Mouse (Mus musculus) T-helper 1 cell (primary cell): ENCODE data around the gene Wnt3a.

ENCODE experiments used
- in situ Hi-C: fragments of 300-600 bp; cut with MboI, MseI; formaldehyde crosslinking; loops from one replicate; pipeline ENCODE4 v1.15.1; 2025; ENCODE audit warnings: high pct_unique_total_duplicates

Wnt3a gene

DNA sequence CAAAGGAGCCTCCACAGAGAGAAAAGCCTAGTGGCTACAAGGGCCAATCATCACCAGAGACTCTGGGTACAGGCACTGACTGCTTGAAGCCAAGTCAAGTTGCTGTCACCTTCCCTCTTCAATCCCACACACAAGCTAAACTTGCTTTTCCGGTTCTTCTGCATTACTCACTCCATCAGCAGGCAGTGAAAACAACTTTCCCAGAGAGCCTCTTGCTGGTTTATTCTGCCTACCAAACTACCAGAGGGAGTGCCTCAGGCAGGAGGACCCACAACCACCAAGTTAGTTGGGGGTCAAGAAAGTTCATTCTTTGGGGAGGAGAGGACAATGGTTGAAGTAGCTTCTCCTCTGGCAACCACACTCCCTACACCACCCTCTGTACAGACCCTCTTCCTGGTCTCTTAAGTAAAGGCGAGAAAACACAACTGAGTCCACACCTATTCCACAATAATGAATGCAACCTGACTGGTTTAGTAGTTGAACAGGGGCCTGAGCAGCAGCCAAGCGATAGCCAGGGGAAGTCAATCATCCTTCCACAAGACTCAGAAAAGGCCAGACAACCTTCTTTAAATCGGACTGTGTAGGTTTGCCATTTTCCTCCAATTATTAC, 72.1 kb downstream of the Wnt3a start:
- in situ Hi-C loops: loop anchor here (10.0 kb wide), 1 partner anchor 1254 kb away; no protein-coding TSS in a partner anchor

DNA sequence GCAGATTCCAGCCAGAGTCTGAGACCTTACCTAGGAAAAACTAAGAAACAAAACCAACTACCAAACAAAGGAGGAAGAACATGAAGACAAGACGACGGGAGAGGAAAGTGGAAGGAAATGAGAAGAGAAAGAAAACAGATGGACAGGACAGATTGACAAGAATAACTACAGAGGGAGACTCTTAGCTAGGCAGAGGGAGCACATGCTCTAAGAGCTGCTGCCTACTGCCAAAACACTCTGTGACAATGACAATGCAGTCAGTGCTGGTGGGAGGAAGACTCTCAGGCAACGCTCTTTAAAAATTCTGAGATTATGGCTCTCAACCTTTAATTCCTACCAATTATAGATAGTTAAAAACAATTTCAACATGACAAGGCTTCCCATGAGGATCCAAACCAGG, 73.6 kb downstream of the Wnt3a start:
- in situ Hi-C loops: loop anchor here (10.0 kb wide), 1 partner anchor 1252 kb away; no protein-coding TSS in a partner anchor

DNA sequence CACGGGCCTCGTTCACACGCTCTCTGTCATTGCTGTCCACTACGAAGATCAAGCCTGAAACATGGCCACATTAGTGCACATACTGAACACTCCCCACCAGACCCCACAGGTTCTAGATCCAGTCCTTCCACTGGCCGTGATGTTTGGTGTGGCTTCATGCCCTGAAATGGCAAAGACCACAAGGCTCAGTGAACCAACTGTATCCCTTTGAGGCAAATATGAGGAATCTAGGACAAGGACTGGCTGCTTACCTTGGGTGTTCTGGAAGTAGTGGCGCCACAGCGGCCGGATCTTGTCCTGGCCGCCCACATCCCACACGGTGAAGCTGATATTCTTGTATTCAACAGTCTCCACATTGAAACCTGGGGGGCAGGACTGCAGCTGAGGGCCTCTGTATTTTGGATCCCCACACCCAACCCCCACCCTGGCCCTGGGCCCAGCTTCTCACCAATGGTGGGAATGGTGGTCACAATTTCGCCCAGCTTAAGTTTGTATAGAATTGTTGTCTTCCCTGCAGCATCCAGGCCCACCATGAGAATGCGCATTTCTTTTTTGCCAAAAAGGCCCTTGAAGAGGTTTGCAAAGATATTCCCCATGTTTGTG, 77.6 kb downstream of the Wnt3a start:
- in situ Hi-C loops: loop anchor here (10.0 kb wide), 1 partner anchor 1248 kb away; no protein-coding TSS in a partner anchor

DNA sequence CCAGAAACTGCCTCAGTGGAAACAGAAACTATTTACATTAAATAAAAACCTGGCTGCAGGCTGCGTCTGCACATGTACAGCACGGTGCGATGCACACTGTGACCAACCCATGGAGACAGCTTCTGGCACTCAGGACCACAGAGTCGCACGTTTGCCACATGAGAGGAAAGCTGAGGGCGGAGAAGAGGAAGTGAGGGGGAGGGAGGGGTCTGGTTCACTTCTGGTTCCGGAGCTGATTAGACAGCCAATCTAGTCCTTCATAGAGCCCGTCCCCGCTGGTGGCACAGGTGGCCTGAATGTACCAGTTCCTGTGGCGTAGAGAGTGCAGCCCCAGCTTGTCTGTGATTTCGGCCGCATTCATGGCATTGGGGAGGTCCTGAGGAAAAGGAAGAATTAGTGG, 78.2 kb downstream of the Wnt3a start:
- in situ Hi-C loops: loop anchor here (10.0 kb wide), 1 partner anchor 1248 kb away; no protein-coding TSS in a partner anchor

DNA sequence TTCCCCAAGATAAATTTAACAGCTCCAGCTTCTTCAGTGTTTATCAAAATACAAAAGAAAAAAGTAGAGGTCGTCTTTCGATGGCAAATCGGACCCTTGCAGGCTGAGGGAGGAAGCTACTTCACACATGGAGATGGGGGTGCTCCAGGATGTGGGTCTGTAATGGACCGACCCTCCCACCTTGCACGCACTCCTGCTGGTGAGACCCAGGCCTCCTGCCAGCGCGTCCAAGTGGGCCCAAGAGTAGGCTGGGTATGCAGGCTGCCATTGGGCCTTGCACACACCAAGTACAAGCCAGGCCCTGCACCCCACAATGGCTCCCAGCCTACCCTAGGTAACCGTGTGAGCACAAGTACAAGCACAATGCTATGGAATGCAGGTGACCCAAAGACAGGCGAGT, 79.0 kb downstream of the Wnt3a start:
- in situ Hi-C loops: loop anchor here (10.0 kb wide), 1 partner anchor 1247 kb away; no protein-coding TSS in a partner anchor

DNA sequence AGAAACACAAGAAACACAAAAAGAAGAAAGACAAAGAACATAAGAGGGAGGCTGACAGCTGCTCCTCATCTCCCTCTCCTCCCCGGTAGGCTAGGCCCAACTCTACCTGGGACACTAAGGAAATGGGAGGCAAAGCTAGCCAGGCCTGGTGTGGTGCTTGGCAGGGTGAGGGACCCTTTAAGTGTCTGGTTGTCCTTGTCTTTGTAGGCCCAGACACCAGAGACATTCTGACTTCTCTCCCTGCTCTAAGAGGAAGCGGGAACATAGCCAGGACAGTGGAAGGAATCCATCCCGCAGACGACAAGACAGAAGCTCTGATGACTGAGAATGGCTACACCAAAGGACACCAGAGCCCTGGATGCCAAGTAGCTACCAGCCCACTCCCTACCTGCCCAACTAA, 80.5 kb downstream of the Wnt3a start:
- in situ Hi-C loops: loop anchor here (10.0 kb wide), 1 partner anchor 1245 kb away; no protein-coding TSS in a partner anchor

DNA sequence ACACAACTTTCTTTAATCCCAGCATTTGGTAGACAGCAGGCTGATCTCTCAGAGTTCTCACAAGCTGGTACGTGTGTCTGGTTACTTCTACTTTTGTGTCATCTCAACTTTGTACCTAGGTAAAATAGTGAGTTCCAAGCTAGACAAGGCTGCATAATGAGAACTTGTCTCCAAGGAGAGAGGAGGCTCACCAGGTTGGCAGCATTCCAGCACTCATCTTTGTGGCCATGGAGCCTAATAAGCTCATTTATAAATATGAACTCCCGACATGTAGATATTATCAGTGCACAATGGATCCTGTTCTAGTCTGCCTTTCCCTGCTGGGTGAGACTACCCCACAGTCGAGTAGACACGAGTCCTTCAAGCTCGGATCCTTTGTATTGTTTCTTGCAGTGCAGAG, 81.0 kb downstream of the Wnt3a start:
- in situ Hi-C loops: no loop called here

DNA sequence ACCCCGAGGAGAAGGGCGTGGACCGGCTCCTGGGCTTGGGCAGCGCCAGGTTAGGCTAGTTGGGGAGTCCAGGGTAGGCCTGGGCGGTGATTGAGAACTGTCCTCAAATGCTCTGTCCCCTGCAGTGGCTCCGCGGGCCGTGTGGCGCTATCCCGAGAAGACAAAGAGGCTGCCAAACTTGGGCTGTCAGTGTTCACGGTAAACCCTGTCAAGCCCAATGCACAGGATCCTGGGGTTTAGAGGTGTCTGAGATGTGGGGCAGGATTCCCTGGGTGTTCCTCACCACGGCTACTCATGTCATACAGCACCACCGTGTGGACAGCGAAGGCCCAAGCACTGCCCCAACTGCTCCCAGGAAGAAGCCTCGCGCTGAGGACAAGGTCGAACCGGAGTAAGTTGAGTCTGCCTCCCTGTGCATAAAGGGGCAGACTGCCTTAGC, 81.5 kb downstream of the Wnt3a start:
- in situ Hi-C loops: no loop called here

DNA sequence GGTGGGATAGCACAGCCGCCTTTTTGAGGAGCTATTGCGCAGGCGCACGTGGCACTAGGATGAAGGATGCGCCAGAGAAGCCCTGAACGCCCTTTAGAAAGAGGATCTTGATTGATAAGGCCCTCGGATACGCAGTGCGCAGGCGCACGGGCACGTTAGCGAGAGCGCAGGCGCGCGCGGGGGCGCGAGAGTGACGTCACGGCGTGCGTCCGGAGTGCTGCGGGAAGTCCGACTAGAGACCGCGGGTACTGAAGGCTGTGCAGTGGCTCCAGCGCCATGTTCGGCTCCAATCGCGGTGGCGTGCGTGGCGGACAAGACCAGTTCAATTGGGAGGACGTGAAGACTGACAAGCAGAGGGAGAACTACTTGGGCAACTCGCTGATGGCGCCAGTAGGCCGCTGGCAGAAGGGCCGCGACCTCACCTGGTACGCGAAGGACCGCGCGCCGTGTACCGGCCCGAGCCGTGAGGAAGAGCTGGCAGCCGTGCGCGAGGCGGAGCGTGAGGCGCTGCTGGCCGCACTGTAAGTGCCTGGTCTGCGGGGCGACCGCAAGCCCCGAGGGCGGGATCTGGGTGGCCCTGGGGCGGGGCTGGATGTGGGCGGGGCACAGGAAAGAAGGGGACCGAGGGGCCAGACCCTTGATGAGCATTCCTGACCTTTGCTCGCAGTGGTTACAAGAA, 82.3 kb downstream of the Wnt3a start, which contains the start of gene 2310033P09Rik:
TSS of gene 2310033P09Rik (plus strand) at position 169 of the 679 bp plus-strand sequence.
- in situ Hi-C loops: no loop called here

DNA sequence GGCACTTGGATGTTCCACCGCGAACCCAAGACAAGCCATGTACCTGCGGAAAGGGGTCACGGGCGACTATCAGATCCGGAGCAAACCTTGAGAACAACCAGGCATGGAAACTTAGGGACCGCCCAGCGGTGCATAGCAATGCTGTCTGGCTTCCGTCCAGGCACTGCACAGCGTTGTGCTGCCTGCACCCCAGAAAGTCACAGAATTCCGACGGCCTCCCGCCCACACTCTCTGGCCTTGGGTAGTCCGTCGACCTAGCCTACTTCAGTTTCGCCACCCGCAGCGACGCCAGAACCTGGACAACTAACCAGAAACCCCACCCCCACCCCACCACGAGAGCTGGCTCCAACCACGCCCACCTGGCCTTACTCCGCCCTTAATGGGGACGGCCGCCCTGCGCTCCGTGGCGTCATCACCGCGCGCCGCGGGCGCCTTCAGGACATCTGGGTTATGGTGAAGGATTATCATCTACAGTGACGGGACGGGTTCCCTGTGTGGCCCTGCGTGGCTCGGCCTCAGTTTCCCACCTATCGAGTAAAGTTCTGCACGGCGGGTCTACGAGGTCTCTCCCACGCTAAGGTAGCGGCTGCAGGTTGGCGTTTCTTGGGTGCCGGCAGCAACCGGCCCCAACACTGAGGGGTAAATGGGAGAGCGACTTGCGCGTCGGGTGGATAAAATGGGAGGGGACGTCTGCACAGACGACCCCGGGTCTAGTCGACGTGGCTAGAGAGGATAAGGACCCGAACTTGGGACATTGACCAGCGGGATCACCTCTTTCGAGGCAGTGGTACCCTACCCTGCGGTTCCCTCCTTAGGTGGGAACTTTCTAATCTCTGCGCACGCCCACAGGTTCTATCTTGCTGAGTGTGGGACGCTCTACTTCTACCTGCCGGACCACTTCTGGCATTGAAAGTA, 88.2 kb downstream of the Wnt3a start, which contains the start of gene Mrpl55:
TSS of gene Mrpl55 (plus strand) at position 406 of the 915 bp plus-strand sequence.
- in situ Hi-C loops: no loop called here

DNA sequence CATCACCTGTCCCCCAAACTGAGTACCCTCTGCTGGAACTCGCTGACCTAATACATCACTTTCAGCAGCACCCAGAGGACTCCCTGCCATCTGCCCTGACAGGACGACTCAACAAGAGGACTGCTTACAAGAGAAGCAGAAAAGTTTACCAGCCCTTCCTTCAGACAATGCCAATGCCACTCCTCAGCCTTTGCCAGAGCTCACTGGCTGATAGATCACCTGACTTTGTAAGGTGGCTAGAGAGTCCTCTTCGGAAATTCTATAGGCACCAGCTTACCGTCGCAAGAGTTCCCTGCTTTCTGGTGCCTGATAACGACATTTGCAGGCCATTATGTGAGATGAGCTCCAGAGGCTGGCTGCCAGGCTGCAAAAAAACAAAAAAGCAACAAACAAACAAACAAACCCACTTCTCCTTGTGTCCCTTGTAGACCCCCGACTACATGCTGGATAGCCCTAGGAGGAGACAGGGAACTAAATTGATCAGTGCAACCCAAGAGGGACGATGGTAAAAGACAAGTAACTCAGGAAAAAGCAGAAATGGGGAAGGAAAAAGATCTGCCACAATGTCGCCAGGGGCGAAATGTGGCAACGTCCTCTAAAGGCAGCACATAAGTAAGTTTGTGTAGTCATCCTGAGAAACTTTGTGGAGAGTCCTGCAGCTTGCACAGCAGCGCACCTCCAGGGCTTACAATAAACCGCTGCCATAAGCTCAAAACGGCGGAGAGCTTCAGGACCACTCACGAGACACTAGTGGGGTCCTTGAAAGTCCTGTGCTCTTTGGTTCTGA, 89.1 kb downstream of the Wnt3a start:
- in situ Hi-C loops: no loop called here
